Comparison of ENCODE assay signal across 13 mouse cellular contexts in the genomic region with DNA sequence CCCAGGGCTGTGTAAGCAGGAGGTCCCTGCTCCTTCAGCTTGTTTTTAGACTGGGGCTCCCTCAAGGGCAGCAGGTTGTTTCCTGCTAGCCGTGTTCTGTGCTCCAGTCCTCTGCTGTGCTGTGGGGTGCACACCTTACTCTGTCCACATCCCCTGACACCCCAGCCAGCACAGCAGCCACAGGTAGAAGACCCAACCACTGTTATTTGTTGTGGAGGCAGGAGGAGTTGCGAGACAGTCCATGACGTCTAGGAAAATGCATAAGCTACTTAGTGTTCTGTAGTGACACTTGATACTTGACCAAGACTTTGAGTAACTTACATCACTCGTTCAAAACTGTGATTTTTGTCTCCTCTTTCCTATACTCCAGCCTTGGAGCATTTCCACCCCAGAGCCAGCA. TPM values are rescaled to one million over a fixed set of nuclear protein-coding genes. Genes with fewer than 3 reads are reported as not detected.
DNase-seq lines count a peak whose midpoint lies in the region; ATAC-seq and TF ChIP-seq lines count a peak whose summit lies in the region.
"Had no signal": no experiment of that assay in that cellular context is flagged by ENCODE, and none has a peak within 500 bp of the region (broad histone marks: within the 10 kb centered on the region; RNA-seq: fewer than 3 reads in every experiment).

No protein-coding gene starts in this region.

- peaks cover 43% of the 10 kb centered on the region for H3K4me1 ChIP-seq in heart, embryonic 12.5 days (replicated peaks)
- peaks cover 14% of the 10 kb centered on the region; the same call in 1 of the 2 replicates for H3K4me1 ChIP-seq in limb, embryonic 12.5 days (replicated peaks)
- H3K4me1 ChIP-seq in limb, embryonic 10.5 days = peaks cover 5% of the 10 kb centered on the region
- peaks cover 86% of the 10 kb centered on the region for H3K4me1 ChIP-seq in bone marrow macrophage, adult 2 months (ENCODE audit: control insufficient read depth, insufficient read depth, low read length)

- no peaks in the 10 kb centered on the region for H3K27me3 ChIP-seq in heart, embryonic 12.5 days (replicated peaks)
- no peaks in the 10 kb centered on the region for H3K27me3 ChIP-seq in limb, embryonic 12.5 days
- H3K27me3 ChIP-seq in limb, embryonic 10.5 days (ENCODE audit: low read depth, poor library complexity, severe bottlenecking) = no peaks in the 10 kb centered on the region
- H3K27me3 ChIP-seq: embryonic facial prominence, embryonic 15.5 days; stomach, embryonic 15.5 days had no signal

- intact Hi-C loops in heart, postnatal 10 days (cut with DNase I) = no loop called here

- TF ChIP-seq POLR2A in bone marrow macrophage, adult 2 months (IDR thresholded peaks at IDR 0.05; ENCODE audit: borderline replicate concordance, low read depth, low read length) = no peak

- H3K36me3 ChIP-seq in heart, embryonic 12.5 days = peaks cover 64% of the 10 kb centered on the region
- peaks cover 77% of the 10 kb centered on the region for H3K36me3 ChIP-seq in limb, embryonic 12.5 days
- H3K36me3 ChIP-seq in limb, embryonic 10.5 days = peaks cover 74% of the 10 kb centered on the region
- H3K36me3 ChIP-seq in macrophage (ENCODE audit: inconsistent target) = peaks cover 3% of the 10 kb centered on the region; the same call in 1 of the 2 replicates

- no peak overlapping the region for H3K4me2 ChIP-seq in heart, embryonic 12.5 days
- H3K4me2 ChIP-seq in limb, embryonic 12.5 days = no peak overlapping the region
- H3K4me2 ChIP-seq: embryonic facial prominence, embryonic 15.5 days; stomach, embryonic 15.5 days had no signal

- H3K9ac ChIP-seq in heart, embryonic 12.5 days = no peak overlapping the region
- no peak overlapping the region for H3K9ac ChIP-seq in limb, embryonic 12.5 days (replicated peaks)
- H3K9ac ChIP-seq: embryonic facial prominence, embryonic 15.5 days; stomach, embryonic 15.5 days had no signal

- peaks cover 37% of the 10 kb centered on the region for H3K79me2 ChIP-seq in macrophage (ENCODE audit: inconsistent target)

- no peaks in the 10 kb centered on the region for H3K9me3 ChIP-seq in heart, embryonic 12.5 days (replicated peaks)
- H3K9me3 ChIP-seq in limb, embryonic 12.5 days = no peaks in the 10 kb centered on the region
- no peaks in the 10 kb centered on the region for H3K9me3 ChIP-seq in limb, embryonic 10.5 days (replicated peaks)
- H3K9me3 ChIP-seq: embryonic facial prominence, embryonic 15.5 days; stomach, embryonic 15.5 days had no signal

- ATAC-seq in heart, embryonic 12.5 days (ENCODE audit: insufficient number of reproducible peaks, low FRiP score) = no peak
- no peak for ATAC-seq in limb, embryonic 12.5 days (ENCODE audit: insufficient number of reproducible peaks, insufficient read depth, low FRiP score, low TSS enrichment, low read depth)

- H3K4me3 ChIP-seq in heart, embryonic 12.5 days = no peak overlapping the region
- H3K4me3 ChIP-seq in limb, embryonic 12.5 days (replicated peaks) = no peak overlapping the region
- H3K4me3 ChIP-seq in limb, embryonic 10.5 days = no peak overlapping the region
- no peak overlapping the region for H3K4me3 ChIP-seq in bone marrow macrophage, adult 2 months (ENCODE audit: insufficient read depth, low read length)
- H3K4me3 ChIP-seq in macrophage (ENCODE audit: inconsistent target) = no peak overlapping the region; the same call in 1 of the 2 replicates
- H3K4me3 ChIP-seq: embryonic facial prominence, embryonic 15.5 days; stomach, embryonic 15.5 days had no signal

- no peak for DNase-seq in heart, postnatal 10 days
- no peak for DNase-seq in limb, embryonic 10.5 days (ENCODE audit: low spot score)
- DNase-seq in adrenal gland, postnatal 36 days = no peak
- no peak for DNase-seq in left cerebral cortex, adult 18-20 months (ENCODE audit: low spot score in 2 of 2)
- DNase-seq: cerebellum, postnatal 36 days; kidney, adult 11 months; thymus, postnatal 4 days had no signal

- peak overlapping the region; percentile 20; the same call in 1 of the 2 replicates for H3K27ac ChIP-seq in heart, embryonic 12.5 days (ENCODE audit: poor library complexity, severe bottlenecking)
- H3K27ac ChIP-seq in limb, embryonic 12.5 days = peak overlapping the region; percentile 53; the same call in 1 of the 2 replicates
- H3K27ac ChIP-seq in limb, embryonic 10.5 days = no peak overlapping the region
- peak overlapping the region; percentile 65 for H3K27ac ChIP-seq in bone marrow macrophage, adult 2 months (ENCODE audit: insufficient read depth, low read depth, low read length)
- peak overlapping the region; percentile 99 for H3K27ac ChIP-seq in macrophage
- H3K27ac ChIP-seq: embryonic facial prominence, embryonic 15.5 days; stomach, embryonic 15.5 days had no signal

- TF ChIP-seq CTCF in bone marrow macrophage, adult 2 months (IDR thresholded peaks at IDR 0.05; ENCODE audit: low read depth, low read length) = no peak

- WGBS in heart, embryonic 12.5 days = 68% methylated on average over 4 of the region's 4 CpGs
- WGBS in limb, embryonic 12.5 days = 75% methylated on average over 4 of the region's 4 CpGs
- 80% methylated on average over 4 of the region's 4 CpGs for WGBS in limb, embryonic 10.5 days
- 69% methylated on average over 4 of the region's 4 CpGs for WGBS in macrophage (ENCODE audit: missing documents)

RNA-seq across cellular contexts. Expression of a gene that starts 7.3 kb away (rescaled TPM):
- polyA plus RNA-seq in heart, embryonic 12.5 days (2016; fragmentation: Nextera tagmentation; extraction: Ambion mirVana) = 0.34 and 0.44 TPM in 2 replicates
- total RNA-seq in heart, postnatal 10 days (2021) = 1 to 10 TPM; 9.6 to 9.9 TPM
- 0.69 and 0.96 TPM in 2 replicates for polyA plus RNA-seq in limb, embryonic 12.5 days (2016; fragmentation: Nextera tagmentation; extraction: Ambion mirVana)
- polyA plus RNA-seq in limb, embryonic 10.5 days (2016; fragmentation: Nextera tagmentation; extraction: Ambion mirVana) = 0.15 and 0.38 TPM in 2 replicates
- polyA plus RNA-seq in bone marrow macrophage, adult 2 months (2012; ENCODE audit: insufficient read depth, insufficient read length, missing spikeins) = 6.9 and 7.0 TPM in 2 replicates
- total RNA-seq in macrophage (2018; cell fraction: chromatin; rRNA removed) = 10 to 100 TPM in 23 of 26 experiments, 1 to 10 TPM in 3; 7.2 to 46.1 (median 15.0) TPM
- 1 to 10 TPM; 2.1 to 4.4 (median 3.3) TPM for total RNA-seq in macrophage (2018; cell fraction: cytosol; rRNA removed)
- 10 to 100 TPM in 8 of 26 experiments, 1 to 10 TPM in 18; 5.7 to 31.4 (median 9.1) TPM for total RNA-seq in macrophage (2018; cell fraction: nucleus; rRNA removed)
- polyA plus RNA-seq in macrophage (2018) = 1.3 to 3.5 TPM (median 2.8 TPM) in 3 replicates
- 10 to 100 TPM; 22.6 to 23.5 TPM for total RNA-seq in adrenal gland, postnatal 36 days (2021)
- 1 to 10 TPM; 4.2 to 4.8 TPM for total RNA-seq in left cerebral cortex, adult 18-20 months (2021)

RNA-seq across cellular contexts. Expression of a gene that starts 22.5 kb away (rescaled TPM):
- polyA plus RNA-seq in heart, embryonic 12.5 days (2016; fragmentation: Nextera tagmentation; extraction: Ambion mirVana) = 87.0 and 88.7 TPM in 2 replicates
- total RNA-seq in heart, postnatal 10 days (2021) = 100 to 1,000 TPM; 129 to 181 TPM
- 71.5 and 71.6 TPM in 2 replicates for polyA plus RNA-seq in limb, embryonic 12.5 days (2016; fragmentation: Nextera tagmentation; extraction: Ambion mirVana)
- polyA plus RNA-seq in limb, embryonic 10.5 days (2016; fragmentation: Nextera tagmentation; extraction: Ambion mirVana) = 72.5 and 74.9 TPM in 2 replicates
- 91.9 and 96.3 TPM in 2 replicates for polyA plus RNA-seq in bone marrow macrophage, adult 2 months (2012; ENCODE audit: insufficient read depth, insufficient read length, missing spikeins)
- 1,000 to 10,000 TPM in 4 of 26 experiments, 100 to 1,000 TPM in 20, 10 to 100 TPM in 2; 36.6 to 1,396 (median 780) TPM for total RNA-seq in macrophage (2018; cell fraction: chromatin; rRNA removed)
- total RNA-seq in macrophage (2018; cell fraction: cytosol; rRNA removed) = 100 to 1,000 TPM in 20 of 26 experiments, 10 to 100 TPM in 6; 47.9 to 723 (median 253) TPM
- 1,000 to 10,000 TPM in 5 of 26 experiments, 100 to 1,000 TPM in 20, 10 to 100 TPM in 1; 56.7 to 1,172 (median 683) TPM for total RNA-seq in macrophage (2018; cell fraction: nucleus; rRNA removed)
- polyA plus RNA-seq in macrophage (2018) = 42.9 to 146 TPM (median 81.6 TPM) in 3 replicates
- total RNA-seq in adrenal gland, postnatal 36 days (2021) = 100 to 1,000 TPM; 119 to 188 TPM
- 10 to 100 TPM; 36.8 to 39.0 TPM for total RNA-seq in left cerebral cortex, adult 18-20 months (2021)

RNA-seq across cellular contexts. Expression of a gene that starts 35.8 kb away (rescaled TPM):
- 48.7 and 52.1 TPM in 2 replicates for polyA plus RNA-seq in heart, embryonic 12.5 days (2016; fragmentation: Nextera tagmentation; extraction: Ambion mirVana)
- 10 to 100 TPM; 18.6 to 21.8 TPM for total RNA-seq in heart, postnatal 10 days (2021)
- polyA plus RNA-seq in limb, embryonic 12.5 days (2016; fragmentation: Nextera tagmentation; extraction: Ambion mirVana) = 103 and 107 TPM in 2 replicates
- polyA plus RNA-seq in limb, embryonic 10.5 days (2016; fragmentation: Nextera tagmentation; extraction: Ambion mirVana) = 118 and 120 TPM in 2 replicates
- polyA plus RNA-seq in bone marrow macrophage, adult 2 months (2012; ENCODE audit: insufficient read depth, insufficient read length, missing spikeins) = 28.1 and 29.1 TPM in 2 replicates
- 10 to 100 TPM in 19 of 26 experiments, 1 to 10 TPM in 7; 5.0 to 40.8 (median 13.3) TPM for total RNA-seq in macrophage (2018; cell fraction: chromatin; rRNA removed)
- 10 to 100 TPM in 24 of 26 experiments, 1 to 10 TPM in 2; 9.1 to 21.5 (median 17.3) TPM for total RNA-seq in macrophage (2018; cell fraction: cytosol; rRNA removed)
- 10 to 100 TPM in 23 of 26 experiments, 1 to 10 TPM in 3; 6.5 to 62.9 (median 14.9) TPM for total RNA-seq in macrophage (2018; cell fraction: nucleus; rRNA removed)
- polyA plus RNA-seq in macrophage (2018) = 16.4 to 22.0 TPM (median 21.4 TPM) in 3 replicates
- total RNA-seq in adrenal gland, postnatal 36 days (2021) = 10 to 100 TPM; 48.7 to 56.3 TPM
- total RNA-seq in left cerebral cortex, adult 18-20 months (2021) = 10 to 100 TPM; 62.4 to 74.5 TPM

RNA-seq across cellular contexts. Expression of a gene that starts 41.9 kb away (rescaled TPM):
- polyA plus RNA-seq in heart, embryonic 12.5 days (2016; fragmentation: Nextera tagmentation; extraction: Ambion mirVana) = 14.1 and 15.7 TPM in 2 replicates
- 10 to 100 TPM; 52.3 to 52.4 TPM for total RNA-seq in heart, postnatal 10 days (2021)
- 13.5 and 13.6 TPM in 2 replicates for polyA plus RNA-seq in limb, embryonic 12.5 days (2016; fragmentation: Nextera tagmentation; extraction: Ambion mirVana)
- polyA plus RNA-seq in limb, embryonic 10.5 days (2016; fragmentation: Nextera tagmentation; extraction: Ambion mirVana) = 10.4 and 15.2 TPM in 2 replicates
- 57.4 and 58.5 TPM in 2 replicates for polyA plus RNA-seq in bone marrow macrophage, adult 2 months (2012; ENCODE audit: insufficient read depth, insufficient read length, missing spikeins)
- 100 to 1,000 TPM in 7 of 26 experiments, 10 to 100 TPM in 19; 36.0 to 138 (median 82.2) TPM for total RNA-seq in macrophage (2018; cell fraction: chromatin; rRNA removed)
- 10 to 100 TPM in 3 of 26 experiments, 1 to 10 TPM in 23; 5.7 to 12.4 (median 8.4) TPM for total RNA-seq in macrophage (2018; cell fraction: cytosol; rRNA removed)
- total RNA-seq in macrophage (2018; cell fraction: nucleus; rRNA removed) = 10 to 100 TPM; 16.9 to 81.8 (median 38.2) TPM
- polyA plus RNA-seq in macrophage (2018) = 6.8 to 15.8 TPM (median 8.5 TPM) in 3 replicates
- total RNA-seq in adrenal gland, postnatal 36 days (2021) = 10 to 100 TPM; 29.9 to 32.2 TPM
- total RNA-seq in left cerebral cortex, adult 18-20 months (2021) = 100 to 1,000 TPM in 1 of 2 experiments, 10 to 100 TPM in 1; 92.9 to 100 TPM

RNA-seq across cellular contexts. Expression of a gene that starts 57.5 kb away (rescaled TPM):
- polyA plus RNA-seq in heart, embryonic 12.5 days (2016; fragmentation: Nextera tagmentation; extraction: Ambion mirVana) = 10.9 and 13.0 TPM in 2 replicates
- total RNA-seq in heart, postnatal 10 days (2021) = 10 to 100 TPM; 17.7 to 19.0 TPM
- 11.1 and 11.2 TPM in 2 replicates for polyA plus RNA-seq in limb, embryonic 12.5 days (2016; fragmentation: Nextera tagmentation; extraction: Ambion mirVana)
- 11.4 and 13.0 TPM in 2 replicates for polyA plus RNA-seq in limb, embryonic 10.5 days (2016; fragmentation: Nextera tagmentation; extraction: Ambion mirVana)
- polyA plus RNA-seq in bone marrow macrophage, adult 2 months (2012; ENCODE audit: insufficient read depth, insufficient read length, missing spikeins) = 23.9 and 27.1 TPM in 2 replicates
- 100 to 1,000 TPM in 4 of 26 experiments, 10 to 100 TPM in 22; 17.5 to 129 (median 52.1) TPM for total RNA-seq in macrophage (2018; cell fraction: chromatin; rRNA removed)
- total RNA-seq in macrophage (2018; cell fraction: cytosol; rRNA removed) = 10 to 100 TPM in 23 of 26 experiments, 1 to 10 TPM in 3; 8.3 to 21.6 (median 12.5) TPM
- 10 to 100 TPM; 14.1 to 89.1 (median 25.2) TPM for total RNA-seq in macrophage (2018; cell fraction: nucleus; rRNA removed)
- polyA plus RNA-seq in macrophage (2018) = 8.9 to 17.0 TPM (median 9.9 TPM) in 3 replicates
- total RNA-seq in adrenal gland, postnatal 36 days (2021) = 10 to 100 TPM; 30.7 to 33.3 TPM
- total RNA-seq in left cerebral cortex, adult 18-20 months (2021) = 10 to 100 TPM; 31.5 to 33.9 TPM
